Mouse (Mus musculus) large intestine, adult 2 months (tissue): ENCODE results near the gene Atg101. TPM values are rescaled to one million over a fixed set of nuclear protein-coding genes. Genes with fewer than 3 reads are reported as not detected.

Experiments used
- DNase-seq: peaks from one replicate; pipeline ENCODE4 v3.0.0-alpha.2; 2012; ENCODE audit warnings: low read depth, low spot score
- WGBS: fragments of 180-500 bp; shearing (Covaris S2); methylation state at CpG from one replicate; pipeline ENCODE4 v1.1.7; 2018; 5-methylcytosine and 5-hydroxymethylcytosine counted together
- polyA plus RNA-seq: library from polyadenylated mRNA; depleted of rRNA; stranded (reverse); fragments of >200 nt; gene quantifications from 2 replicates; pipeline ENCODE4 v1.2.3, GENCODE M21; 2012

Atg101 gene
- polyA plus RNA-seq, 1 experiment = 36.1 TPM

DNA sequence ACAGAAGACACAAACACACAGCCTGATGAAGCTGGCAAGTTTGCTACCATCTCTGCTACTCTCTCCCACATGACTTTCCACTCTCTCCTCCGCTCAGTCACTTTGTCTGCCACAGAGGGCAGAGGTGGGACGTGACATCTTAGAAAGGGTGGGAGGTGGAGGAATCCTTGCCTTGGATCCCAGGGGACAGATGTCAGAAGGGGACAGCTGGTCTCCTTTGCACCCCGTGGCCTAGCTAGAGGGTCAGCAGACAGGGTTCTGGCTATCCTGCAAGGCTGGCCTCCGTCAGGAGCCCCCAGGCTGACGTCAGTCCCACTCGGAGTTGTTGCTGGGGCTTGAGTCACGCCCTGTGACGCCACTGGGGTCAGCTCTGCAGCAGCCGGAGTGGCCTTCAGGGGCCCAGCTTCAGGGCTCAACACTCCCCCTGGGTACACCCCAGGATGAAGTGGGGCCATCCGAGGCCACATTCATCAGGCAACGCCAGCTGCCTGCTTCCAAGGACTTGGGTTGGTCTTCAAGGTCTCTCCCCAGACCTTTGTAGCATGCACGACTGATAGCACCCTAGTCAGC is 4.6 kb upstream of the Atg101 start:
- WGBS = 66% methylated on average over 12 of the region's 12 CpGs
- no peak for DNase-seq

DNA sequence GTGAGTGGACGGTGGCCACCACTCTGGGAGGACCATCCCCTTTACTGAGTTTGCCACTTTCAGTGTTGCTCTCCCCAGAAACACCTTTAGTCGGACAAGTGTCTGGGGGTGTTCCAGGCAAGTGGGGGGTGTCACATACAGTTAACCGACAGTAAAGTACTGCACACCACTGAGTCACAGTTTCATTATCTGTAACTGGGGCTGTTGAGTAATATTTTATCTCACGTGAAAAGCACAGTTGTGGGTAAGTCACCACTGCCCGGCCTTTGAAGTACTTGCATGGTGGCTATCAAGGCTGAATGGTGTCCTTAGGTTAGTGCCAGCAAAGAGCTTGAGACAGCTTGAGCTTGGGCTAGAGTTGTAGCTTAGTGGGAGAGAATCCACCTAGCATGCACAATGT is 1.6 kb upstream of the Atg101 start:
- 68% methylated on average over 5 of the region's 5 CpGs for WGBS
- DNase-seq = no peak

DNA sequence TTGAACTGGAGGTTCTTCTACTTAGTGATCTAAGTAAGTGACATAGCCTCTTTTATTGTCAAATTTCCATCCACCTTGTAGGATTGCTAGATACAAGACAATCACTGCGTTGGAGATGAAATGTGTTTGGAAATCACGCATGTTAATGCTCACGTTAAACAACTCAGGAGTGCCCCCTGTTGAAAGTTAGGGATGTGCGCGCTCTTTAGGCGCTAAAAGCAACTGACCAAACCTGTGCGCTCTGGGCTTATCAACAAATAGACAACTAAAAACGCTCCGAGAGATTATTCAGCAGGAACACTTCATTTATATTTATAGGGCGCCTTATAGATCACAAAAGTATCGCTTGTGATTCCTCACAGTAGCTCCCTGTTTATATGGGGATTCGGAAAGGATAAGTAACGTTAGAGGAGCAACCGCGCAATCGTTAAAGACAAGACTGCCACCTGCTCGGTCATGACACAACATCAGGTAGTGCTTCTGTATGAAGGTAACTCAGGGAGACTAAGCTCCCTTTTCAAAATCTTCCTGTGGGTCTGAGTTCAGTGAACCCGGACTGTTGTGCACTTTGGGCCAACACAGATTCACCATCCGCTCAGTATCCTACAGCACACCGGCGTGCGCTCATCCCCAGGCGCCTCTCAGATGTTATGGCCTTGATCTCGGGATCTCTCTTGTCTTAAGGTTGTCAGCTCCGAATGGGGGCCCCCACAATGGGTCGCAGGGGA is 725 bp upstream of the Atg101 start:
- no peak for DNase-seq
- whole genome bisulfite sequencing = 1% methylated on average over 26 of the region's 26 CpGs

DNA sequence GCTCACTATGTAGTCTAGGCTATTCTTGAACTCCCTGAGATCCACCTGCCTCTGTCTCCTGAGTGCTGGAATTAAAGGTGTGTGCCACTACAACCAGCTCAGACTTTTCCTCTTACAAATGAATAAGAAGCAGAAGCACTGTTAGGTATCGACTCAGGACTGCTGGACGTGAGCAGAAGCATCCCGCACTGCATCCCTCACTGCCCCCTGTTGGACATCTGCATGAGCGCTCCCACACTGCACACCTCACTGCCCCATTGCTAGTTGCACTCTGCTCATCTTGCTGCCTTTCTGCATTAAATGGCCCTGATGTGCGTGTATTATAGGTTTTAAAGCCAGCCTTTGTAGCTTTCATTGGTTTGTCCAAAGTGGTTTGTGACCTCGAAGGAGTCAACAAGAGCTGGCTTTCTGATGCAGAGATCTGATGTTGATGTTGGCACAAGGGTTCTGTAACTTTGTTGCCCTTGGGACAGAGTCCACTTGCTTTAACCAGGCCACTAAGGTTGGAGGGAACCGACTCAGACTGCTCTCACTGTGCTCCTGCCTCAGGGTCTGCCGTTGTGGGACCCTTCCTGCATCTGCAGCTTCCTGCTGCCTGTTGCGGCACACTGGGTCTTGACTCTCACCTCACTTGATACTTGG is 2.2 kb downstream of the Atg101 start:
- DNase-seq = no peak
- WGBS = 55% methylated on average over 9 of the region's 9 CpGs

DNA sequence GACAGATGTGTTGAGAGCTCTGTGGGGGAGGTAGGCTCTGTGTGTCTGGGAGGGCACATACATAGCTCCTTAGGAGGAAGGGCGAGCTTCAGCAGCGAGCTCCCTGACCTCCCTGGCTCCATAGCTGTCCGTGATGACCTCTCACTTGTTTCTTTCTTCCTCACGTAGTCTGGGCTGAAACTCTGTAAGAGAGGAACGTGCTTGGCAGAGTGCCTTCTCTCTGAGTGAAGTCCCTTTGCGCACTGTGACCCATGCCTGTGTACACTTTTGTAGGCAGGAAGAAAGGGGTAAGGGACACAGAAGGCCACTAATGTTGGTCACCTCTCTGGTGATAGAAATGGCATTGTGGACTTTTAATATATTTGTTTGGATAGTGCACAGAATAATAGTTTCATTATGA is 3.3 kb downstream of the Atg101 start:
- DNase-seq = no peak
- WGBS = 38% methylated on average over 6 of the region's 6 CpGs

DNA sequence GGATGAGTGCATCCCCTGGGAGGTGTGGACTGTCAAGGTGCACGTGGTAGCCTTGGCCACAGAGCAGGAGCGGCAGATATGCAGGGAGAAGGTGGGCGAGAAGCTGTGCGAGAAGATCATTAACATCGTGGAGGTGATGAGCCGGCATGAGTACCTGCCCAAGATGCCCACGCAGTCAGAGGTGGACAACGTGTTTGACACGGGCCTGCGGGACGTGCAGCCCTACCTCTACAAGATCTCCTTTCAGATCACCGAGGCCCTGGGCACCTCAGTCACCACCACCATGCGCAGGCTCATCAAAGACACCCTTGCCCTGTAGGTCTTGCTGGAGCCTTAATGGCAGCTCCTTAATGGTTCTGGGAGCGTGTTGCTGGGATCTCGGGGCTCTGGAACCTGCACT is 6.3 kb downstream of the Atg101 start:
- WGBS = 94% methylated on average over 15 of the region's 15 CpGs
- DNase-seq = no peak

DNA sequence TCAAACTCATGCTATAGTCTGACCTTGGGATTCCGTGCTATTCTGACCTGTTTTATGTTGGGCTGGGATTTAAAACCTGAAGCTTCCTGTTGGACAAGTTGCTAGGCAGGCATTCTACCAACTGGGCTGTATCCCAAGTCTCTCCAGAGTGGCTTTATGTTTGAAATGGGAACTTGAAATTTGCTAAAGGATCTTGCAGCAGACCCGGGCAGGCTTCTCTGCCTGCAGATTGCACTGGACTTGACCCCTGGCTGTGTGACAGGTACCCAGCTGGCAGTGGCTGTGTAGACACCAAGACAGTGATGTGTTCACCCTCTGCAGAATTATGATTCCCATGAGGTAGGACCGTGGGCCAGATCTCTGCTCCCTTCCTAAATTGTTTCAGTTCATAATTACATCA is 7.9 kb downstream of the Atg101 start:
- WGBS = 25% methylated on average over 3 of the region's 3 CpGs
- no peak for DNase-seq

DNA sequence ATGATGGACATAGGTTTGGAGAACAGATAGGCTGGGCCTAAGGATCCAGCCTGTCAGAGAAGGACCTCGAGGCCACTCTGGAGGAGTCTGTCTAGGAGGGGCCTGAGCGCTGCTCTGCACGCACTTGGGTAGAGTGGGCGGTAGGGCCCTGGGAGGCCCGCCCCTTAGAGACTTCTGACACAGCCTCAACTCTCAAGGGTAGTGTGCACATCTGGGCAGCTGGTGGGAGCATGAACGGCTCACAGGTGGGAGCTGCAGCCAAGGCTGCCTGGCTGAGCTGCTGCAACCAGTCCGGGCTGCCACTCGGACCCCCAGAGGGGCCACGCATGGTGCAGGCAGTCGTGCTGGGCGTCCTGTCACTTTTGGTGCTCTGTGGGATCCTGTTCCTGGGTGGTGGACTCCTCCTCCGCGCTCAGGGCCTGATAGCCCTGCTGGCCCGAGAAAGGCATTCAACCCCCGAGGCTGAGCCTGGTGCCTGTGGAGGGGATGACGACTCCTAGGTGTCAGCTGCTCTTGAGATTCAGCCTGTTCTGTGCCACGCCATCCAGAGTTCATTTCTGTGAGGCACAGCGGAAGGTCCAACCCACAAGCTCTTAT is 9.1 kb downstream of the Atg101 start, which contains the start of gene 6030408B16Rik:
6030408B16Rik (plus strand) TSS at position 188 of the 597 bp plus-strand sequence.
- no peak for DNase-seq
- WGBS = 72% methylated on average over 18 of the region's 18 CpGs

DNA sequence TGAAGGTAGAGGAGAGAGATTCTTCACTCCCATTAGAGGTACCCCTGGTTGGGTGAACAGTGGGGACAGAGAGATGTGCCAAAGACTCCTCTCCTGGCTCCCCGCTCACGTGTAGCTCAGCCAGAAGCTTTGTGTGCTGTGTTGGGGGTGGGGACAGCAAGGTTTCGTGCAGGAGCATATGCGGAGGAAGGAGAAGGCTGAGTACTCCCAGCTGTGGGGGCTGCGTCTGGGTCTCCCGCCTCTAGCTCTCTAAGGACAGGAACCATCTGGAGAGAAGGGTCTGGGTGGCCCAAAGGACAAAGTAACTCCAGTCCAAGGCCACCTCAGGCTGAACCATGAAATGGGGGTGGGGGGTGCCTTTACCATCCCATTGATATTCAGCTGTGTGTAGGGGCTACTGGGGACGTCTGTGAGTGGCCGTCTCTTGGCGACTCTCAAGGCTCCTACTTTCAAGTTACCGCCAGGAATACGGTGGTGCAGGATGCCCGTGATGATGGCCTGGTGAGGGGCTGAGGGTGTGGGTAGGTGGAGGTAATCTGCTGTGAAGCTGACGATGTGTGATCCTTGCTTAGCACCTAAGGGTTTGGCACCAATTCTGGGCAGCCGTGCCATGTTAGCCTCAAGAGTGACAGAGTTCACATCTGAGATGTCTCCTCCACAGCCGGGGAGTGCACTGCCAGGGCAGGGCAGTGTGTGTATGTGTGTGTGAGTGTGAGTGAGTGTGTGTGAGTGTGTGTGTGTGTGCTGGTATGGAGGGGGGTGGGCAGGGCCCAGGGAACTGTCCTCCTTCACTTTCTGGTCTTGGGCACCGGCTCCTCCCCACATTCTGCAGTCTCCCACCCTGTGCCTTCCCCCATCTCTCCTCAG is 10.2 kb downstream of the Atg101 start:
- no peak for DNase-seq
- 66% methylated on average over 16 of the region's 16 CpGs for WGBS

DNA sequence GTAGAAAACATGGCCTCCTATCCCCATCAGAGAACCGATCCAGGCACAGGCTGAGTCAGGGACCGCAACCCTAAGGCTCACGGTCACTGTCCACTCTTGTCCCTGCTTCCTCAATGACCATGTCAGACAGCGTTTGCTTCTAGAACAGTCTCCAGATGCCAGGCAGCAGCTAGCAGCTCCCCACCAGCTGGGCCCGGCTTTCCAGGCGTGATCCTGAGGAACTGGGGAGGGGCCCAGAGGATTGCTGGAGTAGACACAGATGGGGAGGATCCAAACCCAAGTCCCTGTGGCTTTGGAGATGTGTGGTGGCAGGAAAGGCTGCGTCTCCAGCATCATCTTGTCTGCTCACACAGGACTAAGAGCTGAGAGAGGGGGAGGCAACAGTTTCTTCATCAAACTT is 11.0 kb downstream of the Atg101 start:
- 68% methylated on average over 7 of the region's 7 CpGs for WGBS
- DNase-seq = no peak

DNA sequence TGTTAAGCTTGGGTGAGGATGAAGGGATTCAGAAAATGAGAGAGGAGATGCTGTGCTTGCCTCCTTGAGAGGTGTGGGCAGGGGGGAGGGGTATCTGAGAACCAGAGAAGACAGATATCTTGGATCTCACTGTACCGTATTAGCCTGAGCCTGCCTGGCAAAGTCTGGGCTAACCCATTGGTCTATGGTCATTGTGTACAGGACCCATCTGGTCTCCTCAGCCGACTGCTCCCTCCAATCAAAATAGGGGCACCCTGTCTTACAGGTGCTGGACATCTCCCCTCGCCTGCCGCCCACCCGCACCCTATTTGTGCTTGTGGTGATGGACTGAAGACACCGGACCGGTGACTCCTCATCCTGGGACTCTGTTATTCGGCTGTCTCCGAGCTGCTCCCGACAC is 11.5 kb downstream of the Atg101 start:
- WGBS = 94% methylated on average over 10 of the region's 10 CpGs
- no peak for DNase-seq

DNA sequence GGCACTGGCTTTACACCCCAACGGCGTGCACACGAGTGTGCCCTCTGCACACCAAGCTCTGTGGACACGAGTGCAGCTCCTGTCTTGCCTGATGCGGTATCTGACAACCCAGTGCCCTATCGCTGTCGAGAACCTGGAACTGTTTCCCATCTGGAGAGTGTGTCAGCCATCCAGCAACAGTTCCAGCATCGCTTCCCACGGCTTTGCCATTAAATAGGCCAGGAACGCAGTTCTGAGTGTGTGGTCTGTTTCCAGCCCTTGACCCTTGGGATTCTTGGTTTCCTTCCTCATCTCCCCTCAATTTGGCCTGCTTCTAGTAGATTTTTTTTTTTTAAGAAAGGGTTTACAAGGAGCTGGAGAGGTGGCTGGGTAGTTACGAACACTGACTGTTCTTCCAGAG is 12.0 kb downstream of the Atg101 start:
- WGBS = 76% methylated on average over 11 of the region's 11 CpGs
- DNase-seq = no peak

DNA sequence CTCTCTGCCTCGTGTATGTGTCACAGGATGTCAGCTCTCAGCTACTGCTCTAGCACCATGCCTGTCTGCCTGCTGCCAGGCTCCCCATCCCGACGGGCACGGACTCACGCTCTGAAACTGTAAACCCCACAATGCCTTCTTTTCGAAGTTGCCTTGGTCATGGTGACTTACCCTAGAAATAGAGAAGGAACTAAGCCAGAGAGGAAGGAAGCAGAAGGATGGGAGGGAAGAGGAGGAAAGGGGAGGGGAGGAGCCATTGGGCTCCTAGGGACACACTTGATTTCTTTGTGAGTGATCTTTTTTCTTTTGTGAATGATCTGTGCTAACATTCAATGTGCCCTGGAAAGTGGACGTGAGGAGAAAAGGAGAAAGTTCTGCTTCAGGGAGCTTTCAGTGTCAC is 13.9 kb downstream of the Atg101 start:
- WGBS = 54% methylated on average over 7 of the region's 7 CpGs
- DNase-seq = no peak

DNA sequence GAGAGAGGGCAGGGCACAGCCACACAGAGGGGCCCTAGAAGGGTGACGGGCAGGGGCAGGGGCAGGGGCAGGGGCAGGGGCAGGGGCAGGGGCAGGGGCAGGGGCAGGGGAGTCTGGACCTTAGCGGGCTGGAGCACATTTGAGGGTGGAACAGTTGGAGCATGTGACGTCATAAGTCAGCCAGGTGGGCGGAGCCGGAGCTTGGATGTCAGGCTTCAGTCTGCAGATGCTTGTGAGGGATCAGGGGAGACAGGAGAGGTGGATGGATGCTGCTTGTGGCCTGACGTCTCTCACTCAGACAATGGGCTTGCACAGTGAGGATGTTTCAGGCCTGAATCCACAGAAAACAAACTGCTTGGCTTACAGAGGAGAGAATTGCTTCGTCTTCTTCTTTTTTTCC is 14.5 kb downstream of the Atg101 start:
- no peak for DNase-seq
- WGBS = 41% methylated on average over 7 of the region's 7 CpGs

DNA sequence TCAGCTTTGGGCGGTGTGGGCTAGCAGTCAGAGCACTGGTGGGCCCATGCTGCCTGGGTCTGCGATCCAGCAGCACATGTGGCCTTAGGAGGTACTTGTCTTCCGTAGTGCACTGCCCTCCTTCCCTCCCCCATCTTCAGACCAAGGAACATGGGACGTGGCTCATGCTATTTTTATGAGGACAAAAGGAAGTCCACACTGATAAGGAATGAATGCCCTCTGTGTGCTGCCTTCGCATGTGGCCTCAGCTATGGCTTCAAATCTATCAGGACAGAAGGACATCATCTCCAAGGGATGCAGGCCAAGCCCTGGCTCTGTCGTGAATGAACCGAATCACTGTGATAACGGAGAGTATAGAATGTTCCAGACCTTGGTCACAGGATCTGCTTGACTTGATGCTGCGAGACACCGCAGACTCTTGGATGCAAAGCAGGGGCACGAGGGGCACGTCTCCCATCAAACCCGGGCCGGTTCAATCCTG is 15.4 kb downstream of the Atg101 start:
- DNase-seq = no peak
- WGBS = 62% methylated on average over 14 of the region's 14 CpGs

DNA sequence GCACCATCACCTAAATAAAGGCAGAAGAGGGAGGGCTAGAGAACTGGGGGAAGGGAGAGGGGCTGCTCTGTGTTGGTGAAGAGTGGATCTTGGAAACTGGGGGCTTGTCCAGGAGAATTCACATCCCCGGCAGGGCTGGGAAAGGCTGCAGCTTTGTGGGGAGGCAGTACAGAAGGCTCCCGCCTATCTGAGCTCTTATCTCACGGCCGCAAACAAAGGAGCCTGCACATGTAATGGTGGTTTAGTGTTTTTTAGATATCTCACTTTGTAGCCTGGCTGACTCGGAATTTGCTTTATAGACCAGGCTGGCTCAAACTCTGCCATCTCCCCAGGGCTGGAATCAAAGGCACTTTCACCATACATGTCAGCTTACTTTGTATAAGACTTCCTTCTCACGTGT is 16.1 kb downstream of the Atg101 start:
- WGBS = 48% methylated on average over 6 of the region's 6 CpGs
- no peak for DNase-seq

DNA sequence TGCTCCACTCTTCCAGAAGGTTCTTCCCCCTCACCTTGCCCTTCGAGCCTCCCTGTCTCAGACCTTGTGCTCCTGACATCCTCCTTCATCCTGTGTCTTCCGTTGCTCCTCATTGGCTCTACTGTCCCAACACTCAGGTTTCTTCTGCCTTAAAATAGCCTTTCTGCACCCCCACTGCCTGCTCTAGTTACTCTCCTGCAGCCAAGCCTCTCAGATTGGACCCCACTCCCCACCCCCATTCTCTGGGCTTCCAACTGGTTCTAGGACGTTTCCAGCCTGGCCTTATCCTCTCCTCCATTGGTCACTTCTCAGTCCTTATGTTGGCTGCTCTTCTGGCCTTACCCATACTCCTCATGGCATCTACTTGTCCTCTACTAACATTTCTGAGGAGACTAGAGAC is 18.1 kb downstream of the Atg101 start:
- 82% methylated on average over 3 of the region's 3 CpGs for WGBS

DNA sequence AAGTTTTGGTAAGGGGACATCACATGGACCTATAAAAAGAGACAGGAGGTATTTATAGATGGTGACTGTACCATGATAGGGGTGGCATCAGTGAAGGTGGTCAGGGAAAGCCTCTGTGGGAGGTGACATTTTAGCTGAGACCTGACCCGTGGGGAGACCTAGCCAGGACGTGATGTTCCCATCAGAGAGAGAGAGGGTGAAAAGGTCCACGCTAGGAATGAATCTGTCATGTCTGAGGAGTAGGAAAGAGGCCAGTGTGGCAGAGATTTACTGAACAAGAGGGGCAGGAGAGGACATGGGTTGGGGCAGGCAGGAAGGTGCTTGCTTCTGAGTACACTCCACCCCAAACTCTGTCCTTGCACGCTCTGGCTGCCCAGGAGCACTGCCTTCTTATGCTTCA is 19.8 kb downstream of the Atg101 start:
- DNase-seq = no peak
- WGBS = 81% methylated on average over 4 of the region's 4 CpGs

More for the DNA sequence above, 18.1 kb downstream of the Atg101 start:
- DNase-seq = no peak

DNA sequence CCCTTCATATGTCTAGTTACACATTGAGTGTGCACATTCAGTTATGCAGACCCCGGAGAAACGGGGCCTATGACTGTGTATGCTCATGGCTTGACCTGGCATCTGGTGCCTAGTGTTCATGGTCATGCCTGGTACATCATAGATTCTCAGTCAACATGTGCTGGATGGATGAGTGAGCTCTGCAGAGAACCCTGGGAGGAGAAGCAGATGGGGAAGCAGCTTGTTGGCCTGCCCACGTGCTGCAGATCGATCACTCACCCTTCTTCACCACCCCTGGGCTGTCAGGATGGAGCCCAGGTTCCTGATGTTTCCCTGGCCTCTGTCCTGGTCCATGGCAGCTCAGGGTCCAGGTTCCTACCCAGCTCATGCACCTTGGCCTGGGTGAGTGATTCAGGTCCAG is 22.4 kb downstream of the Atg101 start:
- DNase-seq = no peak
- WGBS = 88% methylated on average over 4 of the region's 4 CpGs
